In the genomic region with DNA sequence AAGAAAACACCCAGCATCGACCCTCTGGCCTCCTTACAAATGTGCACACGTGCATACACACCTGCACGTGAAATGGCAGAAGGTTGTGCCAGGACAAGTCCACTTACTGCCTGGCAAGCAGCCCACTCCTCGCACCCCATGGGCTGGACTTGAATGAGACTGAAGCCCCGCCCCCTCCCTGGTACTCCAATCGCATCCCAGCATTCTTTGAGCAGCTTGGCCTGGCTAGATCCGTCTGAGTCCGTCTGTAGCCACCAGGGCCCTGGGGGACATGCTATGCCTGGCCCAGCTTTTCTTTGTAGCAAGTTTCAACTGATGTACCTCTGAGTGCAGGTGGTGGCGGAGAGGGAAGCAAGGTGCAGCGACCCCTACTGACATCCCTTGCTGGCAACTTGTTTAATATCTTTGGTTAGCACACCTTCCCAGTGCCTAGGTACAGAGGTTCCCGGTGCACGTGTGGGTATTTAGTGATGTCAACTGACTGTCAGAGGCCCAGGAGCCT, we compare ENCODE assay signal across 8 mouse cellular contexts. TPM values are rescaled to one million over a fixed set of nuclear protein-coding genes. Genes with fewer than 3 reads are reported as not detected.
DNase-seq lines count a peak whose midpoint lies in the region; ATAC-seq and TF ChIP-seq lines count a peak whose summit lies in the region.

No protein-coding gene starts in this region.

- WGBS in heart, embryonic 15.5 days: 8% methylated on average over 12 of the region's 12 CpGs
- WGBS in stomach, embryonic 16.5 days: 6% methylated on average over 12 of the region's 12 CpGs

- H3K4me3 ChIP-seq in left cerebral cortex, adult 2 months: no peak overlapping the region
- H3K4me3 ChIP-seq in heart, embryonic 15.5 days: no peak overlapping the region
- no peak overlapping the region for H3K4me3 ChIP-seq in stomach, embryonic 16.5 days (replicated peaks; ENCODE audit: low read length)

- no peaks in the 10 kb centered on the region for H3K9me3 ChIP-seq in heart, embryonic 15.5 days (replicated peaks)
- H3K9me3 ChIP-seq in stomach, embryonic 16.5 days (replicated peaks; ENCODE audit: control insufficient read depth, low read length): no peaks in the 10 kb centered on the region

- H3K4me1 ChIP-seq in heart, embryonic 15.5 days (replicated peaks): peaks cover 38% of the 10 kb centered on the region
- peaks cover 19% of the 10 kb centered on the region for H3K4me1 ChIP-seq in stomach, embryonic 16.5 days (ENCODE audit: control insufficient read depth, insufficient read depth, low read length)

- no peak for DNase-seq in left cerebral cortex, adult 2 months (ENCODE audit: extremely low spot score in 1 of 2, low spot score in 2 of 2)
- DNase-seq in left cerebral cortex, adult 8-10 months (ENCODE audit: low spot score in 2 of 2): no peak
- peak; percentile 74 for DNase-seq in embryo, embryonic 10 days (ENCODE audit: low spot score)
- DNase-seq in kidney, postnatal 4 days: peak; percentile 78 to 86
- no peak for DNase-seq in layer of hippocampus, postnatal 25 days (ENCODE audit: extremely low spot score in 1 of 2, low spot score in 1 of 2)

- no peaks in the 10 kb centered on the region for H3K27me3 ChIP-seq in heart, embryonic 15.5 days
- no peaks in the 10 kb centered on the region for H3K27me3 ChIP-seq in stomach, embryonic 16.5 days (ENCODE audit: control insufficient read depth, insufficient read depth, low read length)

- ATAC-seq in heart, embryonic 15.5 days (replicated peaks; ENCODE audit: insufficient number of reproducible peaks, insufficient read depth, low FRiP score, low read depth): peak; percentile 63
- peak; percentile 28 for ATAC-seq in megakaryocyte-erythroid progenitor cell, adult 5-6 weeks (replicated peaks; ENCODE audit: low FRiP score, low TSS enrichment, poor library complexity, severe bottlenecking)
- ATAC-seq in stomach, embryonic 16.5 days (ENCODE audit: insufficient read depth, low FRiP score): peak; percentile 51; the same call in 1 of the 2 replicates

- no peak overlapping the region for H3K27ac ChIP-seq in left cerebral cortex, adult 2 months
- H3K27ac ChIP-seq in heart, embryonic 15.5 days: peak overlapping the region; percentile 66
- peak overlapping the region; percentile 71 for H3K27ac ChIP-seq in stomach, embryonic 16.5 days (ENCODE audit: low read length)

- intact Hi-C loops in left cerebral cortex, adult 2 months (cut with DNase I): no loop called here

- peak overlapping the region; percentile 20 for H3K4me2 ChIP-seq in heart, embryonic 15.5 days
- no peak overlapping the region for H3K4me2 ChIP-seq in stomach, embryonic 16.5 days (ENCODE audit: low read depth, low read length)

- peak; percentile 25 for TF ChIP-seq CTCF in left cerebral cortex, adult 2 months (IDR thresholded peaks at IDR 0.05)

- no peak overlapping the region for H3K9ac ChIP-seq in heart, embryonic 15.5 days
- no peak overlapping the region for H3K9ac ChIP-seq in stomach, embryonic 16.5 days (ENCODE audit: low read length)

- peaks cover 33% of the 10 kb centered on the region for H3K36me3 ChIP-seq in heart, embryonic 15.5 days
- H3K36me3 ChIP-seq in stomach, embryonic 16.5 days (ENCODE audit: control insufficient read depth, insufficient read depth, low read length): no peaks in the 10 kb centered on the region

RNA-seq across cellular contexts. Expression of gene Mafk, which starts 12.3 kb away (rescaled TPM):
- 10 to 100 TPM in 1 of 2 experiments, 1 to 10 TPM in 1; 8.9 to 11.5 TPM for total RNA-seq in left cerebral cortex, adult 2 months (2021)
- 10 to 100 TPM in 2 of 4 experiments, 1 to 10 TPM in 2; 8.6 to 13.0 (median 10.0) TPM for total RNA-seq in left cerebral cortex, adult 8-10 months (2022)
- polyA plus RNA-seq in heart, embryonic 15.5 days (2015; fragmentation: Nextera tagmentation; extraction: Ambion mirVana): 19.1 and 23.0 TPM in 2 replicates
- total RNA-seq in megakaryocyte-erythroid progenitor cell, adult 5-6 weeks (2014; fragmentation: Nextera tagmentation): 23.8 and 24.3 TPM in 2 replicates
- total RNA-seq in megakaryocyte-erythroid progenitor cell, adult 5-6 weeks (2017): 40.1 and 49.3 TPM in 2 replicates
- polyA plus RNA-seq in stomach, embryonic 16.5 days (2015; fragmentation: Nextera tagmentation; extraction: Ambion mirVana): 18.9 and 22.3 TPM in 2 replicates
- total RNA-seq in layer of hippocampus, postnatal 25 days (2021): 10 to 100 TPM; 10.0 to 10.6 TPM

RNA-seq across cellular contexts. Expression of gene Tmem184a, which starts 16.1 kb away (rescaled TPM):
- total RNA-seq in left cerebral cortex, adult 2 months (2021): under 1 TPM; 0.58 to 0.63 TPM
- total RNA-seq in left cerebral cortex, adult 8-10 months (2022): under 1 TPM in 3 of 4 experiments, not detected in 1; 0.27 to 0.50 (median 0.39) TPM
- 0.18 and 1.9 TPM in 2 replicates for polyA plus RNA-seq in heart, embryonic 15.5 days (2015; fragmentation: Nextera tagmentation; extraction: Ambion mirVana)
- total RNA-seq in megakaryocyte-erythroid progenitor cell, adult 5-6 weeks (2014; fragmentation: Nextera tagmentation): not detected in 2 replicates
- total RNA-seq in megakaryocyte-erythroid progenitor cell, adult 5-6 weeks (2017): 2.0 TPM in 1 of 2 replicates, not detected in the other
- 39.7 and 42.4 TPM in 2 replicates for polyA plus RNA-seq in stomach, embryonic 16.5 days (2015; fragmentation: Nextera tagmentation; extraction: Ambion mirVana)
- under 1 TPM; 0.16 to 0.32 TPM for total RNA-seq in layer of hippocampus, postnatal 25 days (2021)

RNA-seq across cellular contexts. Expression of gene Gm26938, which starts 22.6 kb away (rescaled TPM):
- total RNA-seq in left cerebral cortex, adult 2 months (2021): not detected
- not detected for total RNA-seq in left cerebral cortex, adult 8-10 months (2022)
- not detected in 2 replicates for polyA plus RNA-seq in heart, embryonic 15.5 days (2015; fragmentation: Nextera tagmentation; extraction: Ambion mirVana)
- not detected in 2 replicates for total RNA-seq in megakaryocyte-erythroid progenitor cell, adult 5-6 weeks (2014; fragmentation: Nextera tagmentation)
- total RNA-seq in megakaryocyte-erythroid progenitor cell, adult 5-6 weeks (2017): not detected in 2 replicates
- polyA plus RNA-seq in stomach, embryonic 16.5 days (2015; fragmentation: Nextera tagmentation; extraction: Ambion mirVana): not detected in 2 replicates
- total RNA-seq in layer of hippocampus, postnatal 25 days (2021): not detected

RNA-seq across cellular contexts. Expression of gene Psmg3, which starts 23.0 kb away (rescaled TPM):
- 10 to 100 TPM; 18.0 to 20.3 TPM for total RNA-seq in left cerebral cortex, adult 2 months (2021)
- 10 to 100 TPM; 16.7 to 20.2 (median 19.1) TPM for total RNA-seq in left cerebral cortex, adult 8-10 months (2022)
- 33.2 and 39.2 TPM in 2 replicates for polyA plus RNA-seq in heart, embryonic 15.5 days (2015; fragmentation: Nextera tagmentation; extraction: Ambion mirVana)
- 95.3 and 101 TPM in 2 replicates for total RNA-seq in megakaryocyte-erythroid progenitor cell, adult 5-6 weeks (2014; fragmentation: Nextera tagmentation)
- total RNA-seq in megakaryocyte-erythroid progenitor cell, adult 5-6 weeks (2017): 12.7 and 16.0 TPM in 2 replicates
- 62.5 and 62.9 TPM in 2 replicates for polyA plus RNA-seq in stomach, embryonic 16.5 days (2015; fragmentation: Nextera tagmentation; extraction: Ambion mirVana)
- total RNA-seq in layer of hippocampus, postnatal 25 days (2021): 10 to 100 TPM; 20.5 TPM

RNA-seq across cellular contexts. Expression of gene Ints1, which starts 28.2 kb away (rescaled TPM):
- 100 to 1,000 TPM in 1 of 2 experiments, 10 to 100 TPM in 1; 91.9 to 102 TPM for total RNA-seq in left cerebral cortex, adult 2 months (2021)
- total RNA-seq in left cerebral cortex, adult 8-10 months (2022): 100 to 1,000 TPM in 2 of 4 experiments, 10 to 100 TPM in 2; 97.1 to 104 (median 99.7) TPM
- 12.6 and 20.6 TPM in 2 replicates for polyA plus RNA-seq in heart, embryonic 15.5 days (2015; fragmentation: Nextera tagmentation; extraction: Ambion mirVana)
- 106 and 117 TPM in 2 replicates for total RNA-seq in megakaryocyte-erythroid progenitor cell, adult 5-6 weeks (2014; fragmentation: Nextera tagmentation)
- 33.9 and 34.7 TPM in 2 replicates for total RNA-seq in megakaryocyte-erythroid progenitor cell, adult 5-6 weeks (2017)
- polyA plus RNA-seq in stomach, embryonic 16.5 days (2015; fragmentation: Nextera tagmentation; extraction: Ambion mirVana): 20.2 and 21.0 TPM in 2 replicates
- total RNA-seq in layer of hippocampus, postnatal 25 days (2021): 100 to 1,000 TPM in 1 of 2 experiments, 10 to 100 TPM in 1; 79.4 to 103 TPM

Comparison
In these comparisons a context has a peak if more than half of its experiments do, and no peak if none do; other contexts are left out.
1. DNase-seq: peak in embryo, embryonic 10 days (single experiment) and kidney, postnatal 4 days (2 of 2); none in left cerebral cortex, adult 2 months (0 of 2), left cerebral cortex, adult 8-10 months (0 of 2) and layer of hippocampus, postnatal 25 days (0 of 2).
2. Peak in every context shown above with its lines, with median percentiles within 50 percentile points of each other: ATAC-seq.